Mouse (Mus musculus) CD4-positive helper T cell, adult 2 months (primary cell): ENCODE measurements around the gene Pacsin2.
"Not testable (repeated sequence)": the region's sequence is repeated elsewhere in the genome, so short reads cannot be mapped to it uniquely, and the experiment has no call there.

Source experiments
- DNase-seq: peaks from one replicate; pipeline ENCODE4 v3.0.0-alpha.2; 2012; ENCODE audit warnings: low read depth, missing footprints, low spot score

The Pacsin2 gene

GRCm38 (mm10) chr15:83479818-83480217 is 15.4 kb upstream of the Pacsin2 start:
- no peak for DNase-seq

DNA sequence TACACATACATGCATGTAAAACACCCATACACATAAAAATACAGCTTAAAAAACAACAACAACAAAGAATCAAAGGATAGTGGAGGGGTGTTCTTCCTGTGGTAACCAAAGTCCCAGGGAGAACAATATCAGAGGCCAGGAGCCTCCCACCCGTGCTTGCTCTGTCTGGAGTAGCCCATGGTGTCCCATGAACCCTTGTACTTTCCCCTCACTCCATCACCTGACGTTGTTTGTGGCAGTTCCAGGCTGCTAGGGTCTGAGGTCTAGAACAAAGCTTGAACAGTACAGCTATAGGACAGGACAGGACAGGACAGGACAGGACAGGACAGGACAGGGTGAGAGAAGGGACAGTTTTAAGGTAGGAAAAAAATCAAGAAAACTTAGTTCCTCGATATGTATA is 13.7 kb upstream of the Pacsin2 start:
- DNase-seq, result no peak

GRCm38 (mm10) chr15:83476593-83477273 is 12.3 kb upstream of the Pacsin2 start:
- no peak for DNase-seq

DNA sequence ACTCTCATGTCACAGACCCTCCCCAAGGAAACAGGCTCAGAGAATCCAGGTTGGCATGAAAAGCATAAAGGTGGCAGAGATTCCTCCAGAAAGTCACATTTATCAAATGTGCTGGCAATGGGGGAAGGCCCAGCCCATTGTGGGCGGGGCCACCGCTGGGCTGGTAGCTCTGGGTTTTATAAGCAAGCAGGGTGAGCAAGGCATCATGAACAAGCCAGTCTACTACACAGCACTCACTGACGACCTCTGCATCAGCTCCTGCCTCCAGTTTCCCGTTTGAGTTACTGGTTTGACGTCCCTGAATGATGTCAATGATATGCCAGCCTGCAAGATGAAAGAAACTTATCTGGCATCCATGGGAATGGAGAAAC is 10.0 kb upstream of the Pacsin2 start:
- peak; percentile 70 for DNase-seq

DNA sequence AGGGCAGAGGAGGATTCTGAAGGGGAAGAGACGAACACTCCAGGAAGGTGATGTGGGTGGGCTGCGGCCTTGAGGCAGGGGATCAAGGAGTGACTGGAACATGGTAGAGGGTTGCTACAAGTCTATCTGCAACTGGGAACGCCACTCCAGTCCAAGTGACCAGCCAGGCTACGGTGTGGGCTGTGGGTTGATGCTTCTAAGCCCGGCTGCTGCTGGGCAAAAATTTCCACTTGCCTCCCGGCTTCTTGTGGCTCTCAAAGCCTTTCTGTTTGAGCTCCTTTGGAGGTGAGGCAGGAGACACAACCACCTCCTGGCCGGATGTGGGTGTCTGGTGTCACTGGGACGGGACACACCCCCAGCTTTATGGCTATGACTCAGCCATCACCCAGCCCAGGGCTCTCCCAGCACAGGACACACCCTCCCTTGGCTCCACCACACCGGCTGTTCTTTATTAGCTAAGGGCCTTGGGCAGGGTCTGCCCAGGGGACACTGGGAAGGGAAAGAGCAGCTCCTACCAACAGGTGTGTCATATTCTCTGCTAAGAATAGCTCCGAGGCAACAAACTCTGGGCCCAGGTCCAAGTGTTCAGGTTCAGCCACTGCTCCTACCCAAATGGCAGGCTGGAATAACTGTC is 9.5 kb upstream of the Pacsin2 start:
- DNase-seq, result peak; percentile 90

DNA sequence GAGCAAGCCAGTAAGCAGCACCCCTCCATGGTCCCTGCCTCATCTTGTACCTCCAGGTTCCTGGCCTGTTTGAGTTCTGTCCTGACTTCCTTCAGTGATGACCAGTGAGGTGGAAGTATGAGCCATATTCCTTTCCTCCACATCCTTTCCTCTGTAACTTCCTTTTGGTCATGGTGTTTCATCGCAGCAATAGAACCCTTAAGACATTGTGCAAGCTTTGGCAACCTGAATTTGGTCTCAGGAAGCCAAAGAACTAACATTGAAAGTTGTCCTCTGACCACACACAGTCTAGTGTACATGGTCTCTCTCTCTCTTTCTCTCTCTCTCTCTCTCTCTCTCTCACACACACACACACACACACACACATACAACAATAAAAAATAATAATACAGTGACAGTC is 8.8 kb upstream of the Pacsin2 start:
- DNase-seq, result no peak

GRCm38 (mm10) chr15:83471476-83471875 is 7.1 kb upstream of the Pacsin2 start:
- no peak for DNase-seq

- no peak for DNase-seq
Measured at GRCm38 (mm10) chr15:83470443-83470842, 6.0 kb upstream of the Pacsin2 start.

DNA sequence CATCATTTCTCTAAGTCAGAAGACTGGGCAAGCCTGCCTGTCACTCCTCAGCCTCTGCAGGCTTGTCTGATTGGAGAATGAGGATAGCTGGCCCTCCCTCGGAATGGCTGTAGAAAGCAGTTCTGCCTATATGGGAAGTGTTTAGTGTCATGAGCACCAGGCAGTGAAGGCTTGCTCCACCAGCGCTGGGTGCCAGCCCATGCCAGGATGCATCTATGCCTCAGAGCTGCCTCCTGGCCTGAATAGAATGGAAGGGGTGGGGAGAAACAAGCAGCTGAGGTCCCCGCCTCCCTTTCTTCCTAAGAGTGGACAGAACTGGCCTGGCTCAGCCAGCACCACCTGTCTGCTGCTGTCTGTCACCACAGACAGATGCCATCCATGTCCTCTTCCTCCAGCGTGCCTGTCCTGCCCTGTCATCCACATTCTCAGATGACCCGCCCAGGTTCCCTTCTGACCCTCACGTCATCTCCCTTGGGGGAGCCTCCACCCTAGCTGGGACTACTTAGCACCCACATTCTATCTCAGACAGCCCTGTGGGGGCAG is 4.9 kb upstream of the Pacsin2 start:
- no peak for DNase-seq

- no peak for DNase-seq
Measured at GRCm38 (mm10) chr15:83467232-83467966, 3.0 kb upstream of the Pacsin2 start.

DNA sequence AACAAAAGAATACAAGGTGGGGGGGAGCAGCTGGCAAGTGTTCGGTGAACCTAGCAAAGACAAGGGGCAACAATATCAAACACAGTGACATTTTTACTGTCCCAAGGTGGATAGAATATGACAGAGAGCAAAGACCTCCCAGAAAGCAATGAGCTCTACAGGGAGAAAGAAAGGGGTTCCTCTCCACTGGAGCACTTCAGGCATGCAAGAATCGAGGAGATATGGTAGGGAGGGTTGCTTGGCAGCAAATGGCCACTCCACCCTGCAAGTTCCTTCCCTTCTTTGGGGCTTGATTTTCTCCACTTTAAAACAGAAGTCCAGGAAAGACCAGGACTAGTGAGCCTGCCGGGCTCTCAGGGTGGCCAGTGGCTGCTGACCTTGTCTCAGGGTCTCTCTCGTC is 1.9 kb upstream of the Pacsin2 start:
- DNase-seq, result no peak

- peak; percentile 65 for DNase-seq
Measured at GRCm38 (mm10) chr15:83464905-83465650, 672 bp upstream of the Pacsin2 start.

DNA sequence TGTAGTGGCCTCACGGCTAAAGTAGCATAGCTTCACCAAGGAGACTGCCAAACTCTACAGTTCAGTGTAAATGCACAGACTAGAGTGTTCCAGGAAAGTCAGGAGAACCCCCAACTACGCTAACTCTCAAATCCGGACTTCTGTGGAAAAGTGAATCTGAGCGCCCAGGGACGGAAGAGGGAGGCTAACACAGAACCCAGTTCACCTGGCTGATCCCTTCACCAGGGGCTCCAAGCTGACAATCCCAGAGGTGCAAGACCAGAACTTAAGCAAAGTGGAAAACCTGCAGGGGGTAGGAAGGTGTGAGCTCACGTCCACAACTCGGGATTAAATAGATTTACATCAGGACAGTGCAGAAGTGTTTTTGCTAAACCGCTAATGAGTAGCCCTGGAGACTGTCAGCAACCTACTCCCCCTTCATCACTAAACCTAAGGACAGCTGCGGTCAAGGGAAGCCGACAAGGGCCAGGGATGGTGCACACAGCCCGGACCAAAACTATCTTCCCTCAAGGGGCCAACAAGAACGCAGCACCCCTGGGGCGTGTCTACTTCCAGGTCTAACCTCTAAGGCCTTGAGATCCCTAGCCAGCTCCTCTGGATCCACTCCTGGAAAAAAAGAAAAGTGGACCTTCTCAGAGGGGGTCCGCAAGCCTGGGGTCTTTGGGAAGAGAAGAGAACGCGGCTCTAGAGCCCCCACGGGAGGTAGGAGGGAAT is 880 bp downstream of the Pacsin2 start:
- DNase-seq, result peak; percentile 30

GRCm38 (mm10) chr15:83462349-83462748 is 2.1 kb downstream of the Pacsin2 start:
- not testable (repeated sequence) for DNase-seq

DNA sequence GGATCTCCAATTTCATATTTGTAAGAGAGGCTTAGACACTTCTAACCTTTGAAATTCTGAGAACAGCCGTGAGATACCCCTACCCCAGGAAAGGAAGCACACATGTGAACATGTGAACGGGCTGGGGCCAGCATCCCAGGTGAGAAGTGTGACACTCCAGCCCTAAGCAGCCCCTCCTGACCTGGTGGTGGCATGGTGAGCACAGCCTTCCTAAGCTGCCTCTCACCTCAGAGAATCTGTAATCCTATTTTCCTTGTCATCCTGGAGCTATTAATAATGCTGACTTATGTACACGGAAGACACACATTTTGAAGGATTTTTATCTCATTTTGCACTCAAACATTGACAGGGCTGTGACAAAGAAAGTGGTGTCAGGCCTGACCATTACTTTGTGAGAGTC is 3.5 kb downstream of the Pacsin2 start:
- no peak for DNase-seq

DNA sequence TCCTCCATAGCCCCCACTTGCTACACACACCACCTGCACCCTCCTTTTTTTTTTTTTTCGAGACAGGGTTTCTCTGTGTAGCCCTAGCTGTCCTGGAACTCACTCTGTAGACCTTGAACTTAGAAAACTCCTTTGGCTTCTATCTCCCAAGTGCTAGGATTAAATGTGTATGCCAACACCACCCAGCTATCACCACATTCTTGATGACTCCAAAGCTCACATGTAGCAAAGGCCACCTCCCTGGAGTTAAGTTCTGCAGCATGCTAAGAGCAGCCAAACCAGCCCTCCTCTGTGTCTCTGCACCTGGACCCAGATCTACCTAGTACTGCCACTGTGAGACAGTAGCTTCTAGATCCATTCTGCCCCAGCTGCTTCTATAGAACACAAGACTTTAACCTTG is 6.9 kb downstream of the Pacsin2 start:
- DNase-seq, result no peak

DNA sequence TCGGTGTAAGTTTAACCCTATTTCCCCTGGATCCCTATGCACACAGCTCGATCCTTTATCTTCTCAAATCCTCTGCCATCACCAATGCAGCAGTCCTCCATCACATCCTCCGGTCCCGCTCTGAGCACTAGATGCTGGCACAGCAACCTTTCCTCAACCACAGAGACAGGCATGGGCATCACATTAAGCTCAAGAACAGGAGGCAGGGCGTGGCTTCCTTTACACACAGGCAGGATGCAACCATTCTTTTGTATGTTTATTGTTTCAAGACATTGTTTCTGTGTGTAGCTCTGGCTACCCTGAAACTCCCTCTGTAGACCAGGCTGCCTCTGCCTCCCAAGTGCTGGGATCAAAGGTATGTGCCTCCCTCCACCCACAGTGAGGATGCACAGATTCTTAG is 8.8 kb downstream of the Pacsin2 start:
- peak; percentile 58 for DNase-seq

- no peak for DNase-seq
Measured at GRCm38 (mm10) chr15:83455034-83455433, 9.4 kb downstream of the Pacsin2 start.

DNA sequence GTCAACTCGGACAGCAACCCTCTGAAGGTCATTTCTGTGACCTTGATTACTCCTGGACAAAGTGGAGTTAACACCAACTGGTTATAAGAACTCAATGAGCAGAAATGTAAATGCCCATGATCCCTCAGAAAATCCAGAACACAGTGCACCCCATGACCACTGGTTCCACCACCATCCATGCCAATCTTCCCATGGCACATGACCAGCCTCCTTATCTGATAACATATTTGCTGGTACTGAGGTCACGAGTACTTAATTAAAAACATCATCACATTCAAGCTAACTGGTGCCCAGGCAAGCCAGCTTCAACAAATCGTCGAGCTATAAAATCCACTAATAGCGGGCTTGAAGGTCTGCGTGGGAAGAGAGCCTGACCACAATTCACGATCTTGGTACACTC is 10.0 kb downstream of the Pacsin2 start:
- no peak for DNase-seq

- no peak for DNase-seq
Measured at GRCm38 (mm10) chr15:83453879-83454278, 10.5 kb downstream of the Pacsin2 start.

DNA sequence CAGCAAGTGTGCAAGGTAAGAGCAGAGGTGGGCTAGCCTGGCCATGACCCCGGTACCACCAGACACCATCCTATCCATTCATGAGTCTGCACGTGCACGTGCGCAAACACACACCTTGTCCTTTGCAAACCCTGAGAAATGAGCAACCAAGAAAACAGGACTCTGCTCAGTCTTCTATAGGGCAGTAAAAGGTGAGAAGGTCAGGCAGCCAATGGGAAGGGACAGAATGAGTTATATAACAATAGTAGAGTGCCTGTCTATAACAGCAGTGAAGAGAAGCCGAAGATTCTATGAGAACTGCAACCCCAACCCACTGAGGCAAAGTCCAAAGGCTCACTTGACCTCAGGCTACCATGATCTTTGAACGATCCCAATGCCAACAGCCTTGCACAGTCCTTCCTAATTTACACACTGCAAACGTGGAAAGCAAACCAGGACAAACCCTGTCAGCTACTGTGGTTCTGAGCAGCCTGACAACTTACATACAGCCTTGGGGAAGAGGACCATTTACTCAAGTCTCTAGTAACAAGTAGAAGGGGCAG is 12.1 kb downstream of the Pacsin2 start:
- DNase-seq, result no peak
